Mouse (Mus musculus): ENCODE measurements around the gene Hoxb1.

DNA sequence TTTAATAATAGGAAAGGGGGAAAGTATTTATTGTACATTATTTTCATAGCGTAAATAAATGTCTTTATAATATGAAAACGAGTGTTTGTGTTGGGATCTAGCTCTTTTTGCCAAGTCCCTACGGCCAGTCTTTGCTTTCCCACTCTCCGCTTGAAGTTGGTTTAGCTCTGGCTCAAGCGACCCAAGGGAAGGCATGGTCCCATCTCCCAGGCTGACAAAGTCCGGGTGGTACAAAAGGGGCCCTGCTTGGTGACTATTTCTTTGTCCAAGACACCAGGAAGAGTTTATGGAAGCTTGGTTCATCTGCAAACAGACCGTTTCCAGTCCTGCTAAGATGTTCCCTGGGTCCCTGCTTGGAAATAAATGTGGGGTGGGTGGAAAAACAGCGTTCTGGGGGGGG lies 11.6 kb upstream of the Hoxb1 start:
- TF ChIP-seq POLR2A (IDR thresholded peaks at IDR 0.05; ENCODE audit: low read depth, low read length): no peak
- TF ChIP-seq CTCF (IDR thresholded peaks at IDR 0.05; ENCODE audit: extremely low read depth, insufficient read depth, insufficient read length, insufficient replicate concordance): no peak
